Mouse (Mus musculus) liver, postnatal 0 days (tissue): ENCODE data around the gene Tmprss11d. TPM values are rescaled to one million over a fixed set of nuclear protein-coding genes. Genes with fewer than 3 reads are reported as not detected.

ENCODE experiments used
- ATAC-seq: fragments of 200-750 bp; cut with Nextera tagmentation; 2 replicates; pipeline ENCODE4 v1.8.0; 2017; ENCODE audit warnings: mild to moderate bottlenecking, moderate library complexity
- DNase-seq: peaks from one replicate; pipeline ENCODE4 v3.0.0-alpha.2; 2016
- H3K27ac ChIP-seq: fragments of 300-500 bp; sonication (generic); 2 replicates; pipeline ENCODE4 v1.5.1; 2014; ENCODE audit warnings: antibody characterized with exemption, moderate library complexity, mild to moderate bottlenecking, low read depth
- H3K27me3 ChIP-seq: fragments of 300-500 bp; sonication (generic); 2 replicates; pipeline ENCODE4 v1.6.1; 2014; ENCODE audit warnings: low read length, control low read depth, mixed read lengths; ENCODE audit not compliant: insufficient read depth
- H3K36me3 ChIP-seq: fragments of 300-500 bp; sonication (generic); replicated peaks from 2 replicates; pipeline ENCODE4 v1.6.1; 2014; ENCODE audit warnings: mild to moderate bottlenecking, control low read depth, low read length, moderate library complexity, mixed read lengths; ENCODE audit not compliant: insufficient read depth
- H3K4me1 ChIP-seq: fragments of 300-500 bp; sonication (generic); 2 replicates; pipeline ENCODE4 v1.6.1; 2014; ENCODE audit warnings: antibody characterized with exemption, mild to moderate bottlenecking, control low read depth; ENCODE audit not compliant: insufficient read depth
- H3K4me2 ChIP-seq: fragments of 300-500 bp; sonication (generic); 2 replicates; pipeline ENCODE4 v1.6.1; 2014; ENCODE audit warnings: low read depth, mild to moderate bottlenecking, low read length, moderate library complexity, mixed read lengths
- H3K4me3 ChIP-seq: fragments of 300-500 bp; sonication (generic); 2 replicates; pipeline ENCODE4 v1.5.1; 2014; ENCODE audit warnings: low read depth, low read length
- H3K9ac ChIP-seq: fragments of 300-500 bp; sonication (generic); replicated peaks from 2 replicates; pipeline ENCODE4 v1.6.1; 2014; ENCODE audit warnings: mild to moderate bottlenecking, moderate library complexity
- H3K9me3 ChIP-seq: fragments of 300-500 bp; sonication (generic); 2 replicates; pipeline ENCODE4 v1.6.1; 2016; ENCODE audit warnings: mild to moderate bottlenecking, control low read depth, low read length, mixed read lengths
- CTCF ChIP-seq: sonication (generic); IDR thresholded peaks from 2 replicates; pipeline ENCODE4 v1.5.1; 2016; ENCODE audit warnings: antibody characterized with exemption, low read depth
- EP300 ChIP-seq: IDR thresholded peaks from 2 replicates; pipeline ENCODE4 v1.6.1; 2016; ENCODE audit warnings: antibody characterized with exemption, low read depth, mild to moderate bottlenecking
- WGBS: fragments of 180-500 bp; shearing (Covaris S2); extraction: QIAGEN DNeasy Blood & Tissue Kit; methylation state at CpG from one replicate; pipeline ENCODE4 v1.1.7; 2014; ENCODE audit not compliant: insufficient replicate concordance; 5-methylcytosine and 5-hydroxymethylcytosine counted together
- polyA plus RNA-seq: library from polyadenylated mRNA; unstranded; fragments of >200 nt; fragmentation: Nextera tagmentation; extraction: Ambion mirVana; gene quantifications from 2 replicates; pipeline ENCODE4 v1.2.1, GENCODE M21; 2015

Tmprss11d gene
- polyA plus RNA-seq, 1 experiment from 2014 or later = not detected

DNA sequence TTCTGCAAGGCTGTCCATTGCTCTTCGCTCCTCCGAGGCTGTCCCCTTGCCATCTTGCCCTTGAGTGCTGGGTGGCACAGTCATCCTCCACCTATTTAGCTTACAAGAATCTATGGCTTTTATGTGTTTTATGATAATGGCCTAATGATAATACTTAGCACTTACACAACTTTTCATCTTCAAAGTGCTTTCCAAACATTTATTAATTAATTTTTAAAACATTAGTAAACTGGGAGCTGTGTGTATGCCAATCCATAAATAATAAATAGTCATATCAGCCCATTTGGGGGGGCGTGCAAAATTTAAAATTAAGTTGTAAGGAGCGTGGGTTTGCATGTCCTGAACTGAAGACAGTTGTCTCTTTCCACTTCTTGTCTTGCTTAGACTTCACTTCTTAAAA lies 84.0 kb downstream of the Tmprss11d start, which contains the start of gene Tmprss11c:
Gene Tmprss11c (minus strand): TSS at position 101 of the 400 bp plus-strand sequence.
- no peaks in the 10 kb centered on the region for H3K9me3 ChIP-seq
- no peak within 1 kb of the TSS for H3K9ac ChIP-seq
- ATAC-seq = no peak
- DNase-seq = no peak
- 59% methylated on average over 4 of the region's 4 CpGs for WGBS
- H3K27me3 ChIP-seq = no peaks in the 10 kb centered on the region
- H3K4me1 ChIP-seq = no peaks in the 10 kb centered on the region
- no peak within 1 kb of the TSS for H3K4me3 ChIP-seq
- H3K27ac ChIP-seq = no peak within 1 kb of the TSS
- H3K4me2 ChIP-seq = no peak within 1 kb of the TSS
- H3K36me3 ChIP-seq = no peaks in the 10 kb centered on the region
- no peak for TF ChIP-seq CTCF
- no peak for TF ChIP-seq EP300

Other genes with a start within 250 kb of the Tmprss11d start
- gene Uba6, start 200.6 kb downstream of the Tmprss11d start, polyA plus RNA-seq = 1.9 and 2.0 TPM in 2 replicates
- not detected in 2 replicates for gene Gnrhr, start 175.5 kb downstream of the Tmprss11d start, polyA plus RNA-seq
- not detected in 2 replicates for gene Tmprss11c, start 84.1 kb downstream of the Tmprss11d start, polyA plus RNA-seq
- not detected in 2 replicates for gene Tmprss11a, start 95.6 kb upstream of the Tmprss11d start, polyA plus RNA-seq
- gene Tmprss11g, start 145.2 kb upstream of the Tmprss11d start, polyA plus RNA-seq = not detected in 2 replicates